Mouse (Mus musculus) thymus, adult 18-20 months (tissue): Measurements from ENCODE around the gene Aff1.

Experiments
- DNase-seq, 2 experiments: peaks; one replicate each; pipeline ENCODE4 v3.0.0; 2022; ENCODE audit warnings: mixed read lengths in 2 of 2

Aff1 gene

DNA sequence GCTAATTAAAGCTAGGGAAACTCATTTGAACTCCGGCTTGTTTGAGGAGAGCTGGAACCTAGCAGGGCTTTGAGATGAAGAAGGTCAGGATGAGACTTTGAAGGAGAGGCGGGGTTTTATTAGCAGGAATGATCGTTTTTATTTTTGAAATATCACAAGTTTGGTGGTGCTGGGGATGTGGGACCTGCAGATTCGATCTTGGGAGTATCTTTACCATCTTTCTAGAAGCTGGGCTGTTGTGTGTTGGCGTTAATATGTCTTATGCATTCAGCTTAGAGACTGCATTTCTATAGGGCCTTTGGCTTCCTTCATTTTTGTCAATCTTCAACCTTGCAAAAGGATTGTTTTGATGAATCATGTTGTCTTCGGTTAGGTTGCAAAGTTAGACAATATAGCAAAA, 1.9 kb downstream of the Aff1 start:
- no peak for DNase-seq

GRCm38 (mm10) chr5:103697875-103698491, 5.8 kb downstream of the Aff1 start:
- no peak for DNase-seq

GRCm38 (mm10) chr5:103698577-103698976, 6.4 kb downstream of the Aff1 start:
- DNase-seq = no peak

DNA sequence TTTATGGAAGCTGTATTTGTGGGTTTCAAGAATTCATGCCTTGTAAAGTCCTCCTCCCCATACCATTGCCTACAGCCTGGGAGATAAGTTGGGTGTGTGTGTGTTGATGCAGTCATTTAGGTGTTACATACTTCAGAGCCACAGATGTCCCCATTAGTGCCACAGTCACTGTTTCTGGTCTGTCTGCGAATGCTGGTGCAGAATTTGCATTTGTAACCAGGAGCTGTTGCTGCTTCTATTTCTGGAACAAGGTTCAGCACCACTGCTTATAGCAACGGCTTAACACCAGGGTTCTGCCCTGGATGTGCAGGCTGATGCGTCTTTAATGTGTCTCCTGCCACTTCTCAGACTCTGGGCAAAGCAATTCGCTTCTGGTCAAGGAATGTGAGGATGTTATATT, 7.4 kb downstream of the Aff1 start:
- DNase-seq = no peak

DNA sequence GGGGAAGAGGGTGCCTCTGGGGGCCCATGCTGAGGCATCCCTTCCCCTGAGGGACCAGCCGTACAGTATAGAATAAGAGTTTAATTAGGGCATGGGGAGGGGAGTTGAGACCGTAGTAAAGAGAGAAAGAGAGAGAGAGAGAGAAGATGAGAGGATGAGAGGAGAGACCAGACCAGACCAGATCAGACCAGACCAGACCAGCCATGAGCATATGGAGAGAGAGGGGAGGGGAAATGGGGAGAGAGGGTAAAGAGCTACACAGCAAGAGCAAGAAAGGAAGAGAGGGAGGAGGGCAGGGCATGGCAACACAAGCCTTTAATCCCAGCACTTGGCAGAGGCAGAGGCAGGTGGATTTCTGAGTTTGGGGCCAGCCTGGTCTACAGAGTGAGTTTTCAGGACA, 8.5 kb downstream of the Aff1 start:
- DNase-seq = no peak

DNA sequence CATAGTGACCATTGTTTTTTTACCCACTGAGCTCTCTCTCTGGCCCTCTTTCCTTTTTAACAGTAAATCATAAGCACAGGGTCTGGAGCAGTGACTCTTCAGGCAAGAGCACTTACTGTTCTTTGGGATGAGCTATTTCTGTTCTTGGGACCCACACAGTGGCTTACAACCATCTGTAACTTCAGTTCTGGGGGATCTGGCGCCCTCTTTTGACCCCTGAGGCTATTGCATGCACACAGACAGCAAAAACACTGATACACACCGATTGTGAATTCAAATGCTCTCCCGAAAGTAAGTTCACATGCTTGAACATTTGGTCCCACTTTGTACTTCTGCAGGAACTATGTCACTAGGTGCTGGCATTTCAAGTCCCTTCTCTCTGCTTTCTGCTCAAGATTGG, 9.3 kb downstream of the Aff1 start:
- DNase-seq = no peak

- DNase-seq = no peak
Measured at GRCm38 (mm10) chr5:103702527-103702926, 10.4 kb downstream of the Aff1 start.

GRCm38 (mm10) chr5:103705331-103705730, 13.2 kb downstream of the Aff1 start:
- no peak for DNase-seq

- no peak for DNase-seq
Measured at GRCm38 (mm10) chr5:103705874-103706273, 13.7 kb downstream of the Aff1 start.

GRCm38 (mm10) chr5:103709044-103709443, 16.9 kb downstream of the Aff1 start:
- no peak for DNase-seq

- DNase-seq = no peak
Measured at GRCm38 (mm10) chr5:103711886-103712285, 19.7 kb downstream of the Aff1 start.

DNA sequence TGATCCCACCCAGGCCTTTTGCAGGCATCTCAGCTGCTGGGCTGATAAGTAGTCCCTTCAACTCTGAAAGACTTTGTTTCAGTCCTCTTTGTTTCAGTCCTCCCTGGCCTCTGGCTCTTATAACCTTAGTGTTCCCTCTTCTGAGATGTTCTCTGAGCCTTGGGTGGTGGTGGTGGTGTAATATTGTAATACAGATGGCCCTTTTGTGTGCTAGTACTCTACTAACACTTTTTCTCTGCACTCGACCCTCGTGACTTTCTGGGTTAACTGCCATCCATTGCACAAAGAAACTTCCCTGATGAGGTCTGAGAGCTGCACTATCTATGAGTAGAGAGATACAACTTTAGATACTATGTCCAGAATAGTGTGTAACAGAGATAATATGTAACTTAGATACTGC, 21.2 kb downstream of the Aff1 start:
- no peak for DNase-seq

- no peak for DNase-seq
Measured at GRCm38 (mm10) chr5:103714943-103715342, 22.8 kb downstream of the Aff1 start.

GRCm38 (mm10) chr5:103716824-103717342, 24.7 kb downstream of the Aff1 start:
- DNase-seq = no peak

DNA sequence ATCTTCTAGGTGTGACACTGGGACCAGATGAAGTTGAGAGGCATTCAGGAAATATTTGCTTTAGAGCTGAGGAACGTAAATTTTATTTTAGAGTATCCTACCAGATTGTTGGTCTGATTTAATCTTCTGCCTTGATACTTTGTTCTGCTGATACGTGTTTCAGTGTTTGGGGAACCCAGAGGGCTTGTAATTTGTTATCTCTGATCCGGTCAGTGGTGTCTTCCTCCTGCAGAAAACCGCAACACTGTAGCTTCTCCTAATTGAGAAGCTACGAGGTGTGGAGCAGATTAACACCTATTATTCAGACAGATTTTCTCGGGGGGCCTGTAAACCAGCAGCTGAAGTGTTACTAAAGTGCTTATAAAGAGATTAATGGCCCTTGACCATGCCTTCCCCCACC, 27.0 kb downstream of the Aff1 start:
- DNase-seq = no peak

DNA sequence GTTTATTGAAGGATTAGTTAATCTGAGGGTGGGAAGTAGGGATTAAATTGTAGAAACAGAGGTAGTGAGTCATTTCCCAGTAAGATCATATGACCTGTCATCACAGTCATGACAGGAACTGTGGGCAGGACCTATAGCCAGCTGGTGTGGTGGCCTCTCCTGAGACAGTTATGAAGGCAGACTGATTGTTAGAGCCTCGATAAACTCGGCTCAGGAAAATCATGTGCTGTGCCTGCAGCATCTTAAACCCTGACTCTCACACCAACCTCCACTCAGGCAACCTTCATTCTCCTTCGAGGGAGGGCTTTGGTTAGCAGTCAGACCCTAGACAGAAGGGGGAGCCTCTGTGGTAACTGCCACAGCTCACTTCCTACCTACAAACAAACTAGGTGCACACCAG, 27.7 kb downstream of the Aff1 start:
- no peak for DNase-seq

- no peak for DNase-seq
Measured at GRCm38 (mm10) chr5:103720967-103721366, 28.8 kb downstream of the Aff1 start.

DNA sequence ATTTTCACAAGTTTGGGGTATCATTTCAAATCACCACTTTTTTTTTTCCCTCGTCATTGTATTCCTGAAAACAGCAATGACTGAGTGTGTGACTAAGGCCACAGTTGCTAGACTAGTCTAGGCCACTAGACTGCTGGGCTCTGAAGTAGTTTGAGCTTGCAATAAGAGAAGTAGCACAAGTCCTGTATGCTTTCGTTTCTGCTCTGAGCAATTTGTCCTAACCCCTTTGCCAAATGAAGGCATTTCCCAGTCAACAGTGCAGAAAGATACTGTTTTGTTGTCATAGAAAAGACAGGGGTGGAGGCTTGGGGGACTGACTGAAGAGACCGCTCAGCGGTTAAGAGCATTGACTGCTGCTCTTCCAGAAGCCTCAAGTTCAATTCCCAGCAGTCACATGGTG, 29.3 kb downstream of the Aff1 start:
- DNase-seq = no peak

- DNase-seq = no peak
Measured at GRCm38 (mm10) chr5:103722721-103723120, 30.5 kb downstream of the Aff1 start.

- no peak for DNase-seq
Measured at GRCm38 (mm10) chr5:103724384-103724783, 32.2 kb downstream of the Aff1 start.

- DNase-seq = no peak
Measured at GRCm38 (mm10) chr5:103724823-103725222, 32.6 kb downstream of the Aff1 start.

GRCm38 (mm10) chr5:103725268-103726149, 33.3 kb downstream of the Aff1 start:
- no peak for DNase-seq

GRCm38 (mm10) chr5:103726281-103726938, 34.2 kb downstream of the Aff1 start:
- peak; percentile 76 to 89 for DNase-seq
